Mouse (Mus musculus) hindbrain, embryonic 11.5 days (tissue): ENCODE results near the gene Rgp1. TPM values are rescaled to one million over a fixed set of nuclear protein-coding genes. Genes with fewer than 3 reads are reported as not detected.

Experiments used
- ATAC-seq: fragments of 200-750 bp; cut with Nextera tagmentation; 2 replicates; pipeline ENCODE4 v1.8.0; 2017; ENCODE audit warnings: mild to moderate bottlenecking, moderate TSS enrichment, moderate library complexity; ENCODE audit not compliant: low FRiP score
- DNase-seq: peaks from one replicate; pipeline ENCODE4 v3.0.0-alpha.2; 2015; ENCODE audit warnings: low spot score
- H3K27ac ChIP-seq: fragments of 300-500 bp; sonication (generic); 2 replicates; pipeline ENCODE4 v1.5.1; 2014; ENCODE audit warnings: mild to moderate bottlenecking, low read depth, low read length
- H3K27me3 ChIP-seq: fragments of 300-500 bp; sonication (generic); 2 replicates; pipeline ENCODE4 v1.6.1; 2014; ENCODE audit warnings: mild to moderate bottlenecking, low read length, moderate library complexity, mixed read lengths; ENCODE audit not compliant: control insufficient read depth, insufficient read depth
- H3K36me3 ChIP-seq: fragments of 300-500 bp; sonication (generic); 2 replicates; pipeline ENCODE4 v1.6.1; 2014; ENCODE audit warnings: mild to moderate bottlenecking, low read length, moderate library complexity, mixed read lengths; ENCODE audit not compliant: control insufficient read depth, insufficient read depth
- H3K4me1 ChIP-seq: fragments of 300-500 bp; sonication (generic); replicated peaks from 2 replicates; pipeline ENCODE4 v1.6.1; 2014; ENCODE audit warnings: low read length, mixed read lengths; ENCODE audit not compliant: control insufficient read depth, insufficient read depth
- H3K4me2 ChIP-seq: fragments of 300-500 bp; sonication (generic); replicated peaks from 2 replicates; pipeline ENCODE4 v1.6.1; 2014; ENCODE audit warnings: mild to moderate bottlenecking, low read depth, low read length
- H3K4me3 ChIP-seq: fragments of 300-500 bp; sonication (generic); 2 replicates; pipeline ENCODE4 v1.5.1; 2014; ENCODE audit warnings: low read depth, low read length
- H3K9ac ChIP-seq: fragments of 300-500 bp; sonication (generic); 2 replicates; pipeline ENCODE4 v1.6.1; 2014; ENCODE audit warnings: low read depth, low read length
- H3K9me3 ChIP-seq: fragments of 300-500 bp; sonication (generic); 2 replicates; pipeline ENCODE4 v1.6.1; 2016; ENCODE audit warnings: low read length; ENCODE audit not compliant: control insufficient read depth
- WGBS: fragments of 180-500 bp; shearing (Covaris S2); extraction: QIAGEN DNeasy Blood & Tissue Kit; methylation state at CpG from one replicate; pipeline ENCODE4 v1.1.7; 2014; 5-methylcytosine and 5-hydroxymethylcytosine counted together
- polyA plus RNA-seq: library from polyadenylated mRNA; unstranded; fragments of >200 nt; fragmentation: Nextera tagmentation; extraction: Ambion mirVana; gene quantifications from 2 replicates; pipeline ENCODE4 v1.2.1, GENCODE M21; 2014

Rgp1 gene
- polyA plus RNA-seq, 1 experiment from 2014 or later: 41.1 TPM

DNA sequence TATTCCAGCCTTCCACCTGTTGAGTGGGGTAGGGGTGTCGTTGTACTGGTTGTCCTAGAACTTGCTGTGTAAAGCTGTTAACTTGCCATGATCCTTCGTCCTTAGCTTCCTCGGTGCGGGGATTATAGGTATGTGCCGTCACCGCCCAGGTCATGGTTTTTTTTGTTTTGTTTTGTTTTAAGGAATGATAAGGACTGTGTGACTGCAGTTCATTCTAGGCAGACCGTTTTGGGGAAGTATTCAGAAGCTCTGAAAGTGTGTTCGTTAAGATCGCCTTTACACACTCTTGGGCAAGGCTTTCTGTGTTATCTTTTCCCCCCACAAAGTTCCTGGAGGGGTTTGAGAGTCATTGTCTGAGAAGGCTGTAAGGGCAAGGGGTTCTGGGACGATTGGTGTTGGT, 34.0 kb downstream of the Rgp1 start:
- Histone ChIP-seq H3K27me3 (no peaks in the 10 kb centered on the region), H3K9me3 (no peaks in the 10 kb centered on the region), H3K27ac (no peak overlapping the region), H3K4me2 (no peak overlapping the region), H3K4me1 (no peaks in the 10 kb centered on the region), H3K36me3 (no peaks in the 10 kb centered on the region), H3K9ac (no peak overlapping the region), H3K4me3 (no peak overlapping the region)
- ATAC-seq (no peak), DNase-seq (no peak)
- WGBS: 80% methylated on average over 10 of the region's 10 CpGs

DNA sequence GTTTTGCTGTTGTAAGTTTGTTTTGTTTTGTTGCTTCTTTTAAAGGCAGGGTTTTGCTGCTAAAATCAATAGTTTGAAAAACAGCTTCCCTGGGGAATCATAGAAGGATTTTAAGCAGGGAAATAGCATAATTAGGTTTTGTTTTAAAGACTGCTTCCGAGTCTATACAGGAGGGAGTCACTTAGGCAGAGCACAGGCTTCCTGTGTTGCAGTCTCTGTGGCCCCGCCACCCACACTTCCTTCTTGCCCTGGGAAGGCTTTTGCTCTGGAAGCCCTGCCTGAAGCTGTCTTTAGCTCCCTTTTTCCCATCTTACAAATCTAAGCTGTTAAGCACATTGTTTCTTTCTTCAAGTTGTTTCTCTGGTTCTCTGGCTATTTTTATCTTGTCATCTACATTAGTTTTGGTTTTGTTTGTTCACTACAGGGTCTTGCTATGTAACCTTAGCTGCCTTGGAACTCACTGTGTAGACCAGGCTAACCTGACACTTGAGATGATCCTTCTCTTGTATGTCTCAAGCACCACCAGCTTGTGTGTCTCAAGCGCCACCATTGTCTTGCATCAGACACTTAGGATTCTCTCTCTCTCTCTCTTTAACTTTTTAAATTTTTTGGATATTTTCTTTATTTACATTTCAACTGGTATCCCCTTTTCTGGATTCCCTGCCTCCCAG, 34.7 kb downstream of the Rgp1 start:
- Histone ChIP-seq H3K4me1 (no peaks in the 10 kb centered on the region), H3K4me3 (no peak overlapping the region), H3K27me3 (no peaks in the 10 kb centered on the region), H3K9ac (no peak overlapping the region), H3K36me3 (no peaks in the 10 kb centered on the region), H3K9me3 (no peaks in the 10 kb centered on the region), H3K27ac (no peak overlapping the region), H3K4me2 (no peak overlapping the region)
- WGBS: 69% methylated on average over 3 of the region's 3 CpGs
- no peak for DNase-seq
- ATAC-seq: no peak

DNA sequence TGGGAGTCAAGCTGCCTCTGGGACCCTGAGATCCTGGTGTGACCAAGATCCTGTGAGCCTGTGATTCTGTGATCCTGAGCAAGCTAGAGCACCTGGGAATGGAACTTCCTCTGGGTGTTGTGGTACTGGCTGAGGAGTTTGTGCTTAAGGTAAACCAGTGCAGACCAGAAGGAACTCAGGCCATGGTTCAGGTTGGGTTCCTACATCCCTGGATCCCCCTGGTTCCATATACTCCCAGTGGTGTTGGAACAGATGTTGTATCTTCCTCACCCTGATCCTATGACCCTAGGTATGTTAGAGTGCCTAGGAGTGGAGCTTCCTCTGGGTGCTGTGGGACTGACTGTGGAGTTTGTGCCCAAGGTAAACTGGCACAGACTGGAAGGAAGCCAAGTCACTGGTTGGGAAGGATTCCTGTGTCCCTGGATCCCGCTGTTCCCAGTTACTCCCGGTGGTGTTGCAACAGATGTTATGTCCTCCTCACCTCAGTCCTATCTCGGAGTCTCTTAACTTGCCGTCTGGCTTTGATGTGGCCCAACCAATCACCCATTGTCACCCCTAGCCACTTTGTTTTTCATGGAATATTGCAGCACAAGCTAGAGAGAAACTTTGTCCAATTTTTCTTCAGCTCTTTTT, 41.7 kb downstream of the Rgp1 start:
- H3K4me2 ChIP-seq: no peak overlapping the region
- no peaks in the 10 kb centered on the region for H3K9me3 ChIP-seq
- DNase-seq: no peak
- H3K27me3 ChIP-seq: no peaks in the 10 kb centered on the region
- no peak overlapping the region for H3K9ac ChIP-seq
- no peaks in the 10 kb centered on the region for H3K4me1 ChIP-seq
- 83% methylated on average over 4 of the region's 4 CpGs for WGBS
- H3K36me3 ChIP-seq: no peaks in the 10 kb centered on the region
- no peak for ATAC-seq
- H3K4me3 ChIP-seq: no peak overlapping the region
- H3K27ac ChIP-seq: no peak overlapping the region

DNA sequence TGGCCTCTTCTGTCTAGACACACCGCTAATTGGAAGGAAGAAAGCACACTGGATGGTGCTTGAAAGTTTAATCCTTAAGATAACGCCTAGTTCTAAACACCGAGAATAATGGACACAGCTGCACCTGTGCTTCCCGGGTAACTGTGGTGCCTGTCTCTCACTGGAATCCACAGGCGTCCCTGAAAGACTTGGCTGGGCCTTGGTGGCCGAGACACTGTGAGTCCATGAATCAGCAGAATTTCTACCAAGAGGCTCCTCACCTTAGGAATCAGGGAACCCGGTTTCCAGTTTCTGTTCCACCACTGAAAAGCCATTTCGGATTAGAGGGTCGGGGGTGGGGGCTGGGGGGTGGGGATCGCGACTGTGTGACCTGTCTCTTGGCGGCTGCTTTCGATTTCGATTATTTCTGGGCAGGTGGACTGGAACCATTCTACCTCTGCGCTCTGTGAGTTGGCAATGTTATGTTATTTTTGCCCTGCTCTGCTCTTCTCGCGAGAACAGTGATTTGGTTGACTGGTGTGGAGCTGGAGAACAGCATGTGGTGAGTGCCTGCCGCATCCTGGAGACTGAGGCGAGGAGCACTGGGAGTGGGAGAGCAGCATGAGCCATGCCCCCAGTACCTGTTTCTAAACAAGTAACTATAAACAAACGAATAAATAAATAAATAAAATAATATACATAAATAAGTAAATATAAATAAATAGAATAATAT, 50.7 kb downstream of the Rgp1 start:
- ATAC-seq (no peak), DNase-seq (peak; percentile 37)
- Histone ChIP-seq H3K9ac (no peak overlapping the region), H3K27me3 (peaks cover 4% of the 10 kb centered on the region; the same call in 1 of the 2 replicates), H3K9me3 (no peaks in the 10 kb centered on the region; the same call in 1 of the 2 replicates), H3K4me1 (peaks cover 14% of the 10 kb centered on the region), H3K36me3 (no peaks in the 10 kb centered on the region), H3K4me2 (no peak overlapping the region), H3K27ac (no peak overlapping the region), H3K4me3 (no peak overlapping the region)
- WGBS: 39% methylated on average over 20 of the region's 20 CpGs

DNA sequence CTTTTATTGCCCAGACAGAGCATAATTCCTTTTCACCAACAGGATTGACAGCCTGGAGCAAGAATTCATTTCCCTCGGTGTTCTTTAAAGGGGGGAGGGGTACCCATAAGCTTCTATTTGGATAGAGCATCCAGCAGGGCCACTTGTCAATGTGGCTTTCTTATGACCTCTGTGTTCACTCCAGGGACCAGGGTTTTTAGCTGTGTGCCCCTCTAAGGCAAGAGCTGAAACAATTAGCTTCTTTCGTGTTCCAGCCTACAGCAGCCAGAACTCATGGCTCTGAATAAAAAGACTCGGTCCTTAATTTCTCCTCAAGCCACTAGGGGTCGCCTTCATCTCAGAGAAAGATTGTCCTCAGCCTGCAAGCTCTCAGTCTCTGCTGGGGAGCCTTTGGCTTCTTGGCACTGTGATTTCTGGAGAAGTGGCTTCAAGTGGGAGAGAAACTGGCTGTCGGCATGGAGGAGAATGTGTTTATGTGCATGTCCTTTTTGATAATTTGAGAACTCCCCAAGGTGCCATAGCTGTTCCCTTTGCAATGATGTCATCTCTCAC, 51.6 kb downstream of the Rgp1 start:
- H3K27me3 ChIP-seq: peaks cover 4% of the 10 kb centered on the region; the same call in 1 of the 2 replicates
- H3K27ac ChIP-seq: peak overlapping the region; percentile 87
- H3K4me2 ChIP-seq: no peak overlapping the region; the same call in 1 of the 2 replicates
- peak; percentile 89 for DNase-seq
- H3K9me3 ChIP-seq: no peaks in the 10 kb centered on the region; the same call in 1 of the 2 replicates
- WGBS: 6% methylated on average over 5 of the region's 5 CpGs
- H3K36me3 ChIP-seq: no peaks in the 10 kb centered on the region
- H3K4me3 ChIP-seq: no peak overlapping the region
- H3K4me1 ChIP-seq: peaks cover 14% of the 10 kb centered on the region
- no peak overlapping the region for H3K9ac ChIP-seq
- ATAC-seq: peak; percentile 56

DNA sequence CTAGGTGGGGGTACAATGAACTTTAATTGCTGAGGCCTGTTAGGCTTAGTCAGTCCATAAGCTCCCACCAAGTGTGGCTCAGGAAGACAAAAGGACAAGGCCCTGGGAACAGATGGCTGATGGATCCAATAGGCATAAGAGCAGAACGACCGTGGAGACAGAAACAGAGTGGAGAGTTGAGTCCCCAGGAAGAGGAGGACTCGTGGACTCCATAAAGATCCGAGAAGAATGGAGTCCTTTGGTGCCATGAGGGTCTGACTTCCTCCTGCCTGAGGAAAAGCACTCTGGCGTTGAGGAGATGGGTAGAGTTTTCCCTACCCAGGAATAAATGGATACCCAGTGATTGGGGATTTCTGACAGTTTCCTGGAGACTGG, 52.1 kb downstream of the Rgp1 start:
- Histone ChIP-seq H3K9me3 (no peaks in the 10 kb centered on the region), H3K27me3 (peaks cover 4% of the 10 kb centered on the region; the same call in 1 of the 2 replicates), H3K4me2 (peak overlapping the region; percentile 88), H3K4me1 (peaks cover 14% of the 10 kb centered on the region), H3K36me3 (no peaks in the 10 kb centered on the region), H3K9ac (peak overlapping the region; percentile 93; the same call in 1 of the 2 replicates), H3K4me3 (peak overlapping the region; percentile 55), H3K27ac (peak overlapping the region; percentile 87)
- DNase-seq (peak; percentile 58), ATAC-seq (no peak; the same call in none of the 2 replicates)
- 12% methylated on average over 5 of the region's 5 CpGs for WGBS

DNA sequence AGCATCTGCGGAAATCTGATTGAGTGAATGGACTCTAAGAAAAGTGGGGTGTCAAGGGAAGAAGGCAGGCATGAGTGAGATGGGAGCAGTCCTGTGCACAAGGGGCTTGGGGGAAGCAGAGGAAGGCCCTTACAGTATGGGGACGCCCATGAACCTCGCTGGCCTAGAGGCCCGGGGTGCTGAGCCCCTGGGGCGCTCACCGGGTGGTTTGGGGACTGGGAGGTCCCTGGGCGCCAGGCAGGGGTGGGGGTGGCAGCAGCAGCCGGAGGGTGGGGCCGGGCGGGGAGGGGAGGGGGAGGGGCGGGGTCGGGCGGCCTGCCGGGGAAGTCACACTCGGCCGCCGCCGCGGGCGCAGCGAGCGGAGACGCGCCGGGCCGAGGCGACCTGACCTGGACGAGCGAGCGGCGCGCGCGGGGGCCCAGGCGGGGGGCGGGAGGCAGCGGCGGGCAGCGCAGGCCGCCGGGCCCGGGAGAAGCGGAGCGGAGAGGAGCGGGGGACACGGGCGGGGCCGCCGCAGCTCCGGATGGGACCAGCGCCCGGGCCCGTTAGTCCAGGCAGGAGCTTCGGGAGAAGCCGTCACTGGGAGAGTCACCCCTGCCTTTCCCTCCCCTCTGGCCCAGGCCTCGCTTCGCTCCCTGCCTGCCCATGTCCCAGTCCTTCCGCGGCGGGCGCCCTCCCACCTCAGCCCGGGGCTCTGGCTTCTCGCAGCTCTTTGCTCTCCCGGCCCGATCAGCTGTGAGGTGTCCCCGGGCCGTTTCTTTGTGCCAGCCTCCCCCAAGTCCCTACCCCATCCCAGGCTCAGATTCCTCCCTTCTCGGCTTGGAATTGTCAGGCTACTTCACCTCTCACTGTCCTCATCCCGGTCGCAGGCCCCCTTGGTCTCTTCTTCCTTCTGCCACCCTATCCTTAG, 52.8 kb downstream of the Rgp1 start, which contains the start of gene Npr2:
TSS of gene Npr2 (plus strand) at position 890 of the 910 bp plus-strand sequence.
- Histone ChIP-seq H3K9ac (peak within 1 kb of the TSS; percentile 93), H3K27me3 (peaks cover 4% of the 10 kb centered on the region; the same call in 1 of the 2 replicates), H3K4me1 (peaks cover 14% of the 10 kb centered on the region), H3K4me2 (peak within 1 kb of the TSS; percentile 88), H3K27ac (peak within 1 kb of the TSS; percentile 87), H3K9me3 (no peaks in the 10 kb centered on the region), H3K4me3 (peak within 1 kb of the TSS; percentile 55), H3K36me3 (no peaks in the 10 kb centered on the region)
- WGBS: under 1% methylated on average over 33 of the region's 70 CpGs
- DNase-seq (peak; percentile 71), ATAC-seq (peak; percentile 50)
